9 mouse cellular contexts compared by ENCODE assay signal in the genomic region with DNA sequence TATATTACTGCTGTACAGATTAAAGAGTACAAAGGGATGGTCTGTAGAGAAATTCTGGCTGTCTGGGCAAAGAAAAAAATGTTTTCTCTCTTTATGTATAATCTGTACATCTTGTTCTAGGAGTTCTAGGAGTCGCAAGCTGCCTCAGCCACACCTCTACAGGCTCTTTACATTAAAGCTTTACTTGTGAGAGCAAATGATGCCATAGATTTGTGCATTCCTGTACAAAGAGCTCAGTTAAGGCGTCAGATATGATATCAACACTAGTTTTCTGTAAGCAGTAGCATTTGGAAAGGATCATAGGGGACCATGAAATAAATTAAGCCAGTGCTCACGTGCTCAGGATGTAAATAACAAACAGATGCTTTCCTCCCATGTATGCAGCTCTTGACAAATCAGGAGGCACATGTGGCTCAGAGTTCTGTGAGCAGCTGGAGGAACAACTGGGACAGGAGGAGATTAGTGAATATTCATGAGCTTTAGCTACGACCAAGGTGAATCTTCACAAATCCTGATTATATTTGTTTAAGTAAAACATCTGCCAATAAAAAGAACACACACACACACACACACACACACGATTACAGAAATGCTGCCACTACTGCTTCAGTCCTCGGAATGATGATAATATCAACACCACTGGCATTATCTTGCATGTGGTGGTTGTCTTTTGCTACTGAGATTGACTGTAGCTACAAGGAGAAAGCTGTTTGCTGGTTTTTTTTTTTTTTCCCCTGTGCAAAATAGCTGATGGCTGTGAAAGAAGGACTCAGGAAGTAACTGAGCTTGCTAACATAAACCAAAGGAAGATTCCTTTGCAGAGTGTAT.
DNase-seq lines count a peak whose midpoint lies in the region; ATAC-seq and TF ChIP-seq lines count a peak whose summit lies in the region.
"Had no signal": no experiment of that assay in that cellular context is flagged by ENCODE, and none has a peak within 500 bp of the region (broad histone marks: within the 10 kb centered on the region; RNA-seq: fewer than 3 reads in every experiment).

No protein-coding gene starts in this region.

- no peak overlapping the region for H3K9ac ChIP-seq in heart, embryonic 15.5 days
- H3K9ac ChIP-seq in lung, embryonic 14.5 days, result no peak overlapping the region
- no peak overlapping the region for H3K9ac ChIP-seq in embryonic facial prominence, embryonic 15.5 days
- no peak overlapping the region for H3K9ac ChIP-seq in midbrain, postnatal 0 days (replicated peaks; ENCODE audit: low read length, poor library complexity, severe bottlenecking)

- no peaks in the 10 kb centered on the region for H3K36me3 ChIP-seq in heart, embryonic 15.5 days
- H3K36me3 ChIP-seq in heart, embryonic 10.5 days, result 0 out of 2 replicates have a peak, but pooled peaks cover 2% of the 10 kb centered on the region
- no peaks in the 10 kb centered on the region for H3K36me3 ChIP-seq in lung, embryonic 14.5 days (ENCODE audit: insufficient read depth)
- H3K36me3 ChIP-seq in embryonic facial prominence, embryonic 15.5 days, result no peaks in the 10 kb centered on the region
- no peaks in the 10 kb centered on the region for H3K36me3 ChIP-seq in midbrain, postnatal 0 days (ENCODE audit: insufficient read depth, low read length)

- no peaks in the 10 kb centered on the region for H3K4me1 ChIP-seq in heart, embryonic 15.5 days (replicated peaks)
- H3K4me1 ChIP-seq in heart, embryonic 10.5 days, result no peaks in the 10 kb centered on the region
- no peaks in the 10 kb centered on the region for H3K4me1 ChIP-seq in lung, embryonic 14.5 days (ENCODE audit: insufficient read depth)
- no peaks in the 10 kb centered on the region for H3K4me1 ChIP-seq in lung, adult 2 months (ENCODE audit: control insufficient read depth, insufficient read depth, low read length)
- H3K4me1 ChIP-seq in embryonic facial prominence, embryonic 15.5 days, result peaks cover 7% of the 10 kb centered on the region; the same call in 1 of the 2 replicates
- H3K4me1 ChIP-seq in midbrain, postnatal 0 days (ENCODE audit: insufficient read depth, low read length), result peaks cover 9% of the 10 kb centered on the region; the same call in 1 of the 2 replicates

- no peaks in the 10 kb centered on the region for H3K27me3 ChIP-seq in heart, embryonic 15.5 days
- H3K27me3 ChIP-seq in heart, embryonic 10.5 days (ENCODE audit: insufficient read depth, poor library complexity, severe bottlenecking), result no peaks in the 10 kb centered on the region
- H3K27me3 ChIP-seq in lung, embryonic 14.5 days (ENCODE audit: insufficient read depth, low read length), result no peaks in the 10 kb centered on the region
- H3K27me3 ChIP-seq in embryonic facial prominence, embryonic 15.5 days, result no peaks in the 10 kb centered on the region
- no peaks in the 10 kb centered on the region for H3K27me3 ChIP-seq in midbrain, postnatal 0 days (ENCODE audit: insufficient read depth, low read length)

- TF ChIP-seq POLR2A in lung, adult 2 months (IDR thresholded peaks at IDR 0.05; ENCODE audit: borderline replicate concordance, extremely low read depth, low read depth, low read length), result no peak

- peak overlapping the region; percentile 16 for H3K27ac ChIP-seq in heart, embryonic 15.5 days
- no peak overlapping the region for H3K27ac ChIP-seq in heart, embryonic 10.5 days
- peak overlapping the region; percentile 79 for H3K27ac ChIP-seq in lung, embryonic 14.5 days (ENCODE audit: low read depth)
- peak overlapping the region; percentile 45; the same call in 1 of the 2 replicates for H3K27ac ChIP-seq in embryonic facial prominence, embryonic 15.5 days (replicated peaks)
- peak overlapping the region; percentile 63 for H3K27ac ChIP-seq in midbrain, postnatal 0 days (ENCODE audit: low read depth, low read length)

- TF ChIP-seq CTCF in lung, embryonic 14.5 days (IDR thresholded peaks at IDR 0.05; ENCODE audit: low read depth), result no peak
- no peak for TF ChIP-seq CTCF in lung, adult 2 months (IDR thresholded peaks at IDR 0.05; ENCODE audit: insufficient read depth, low read length)
- TF ChIP-seq CTCF in midbrain, postnatal 0 days (IDR thresholded peaks at IDR 0.05), result no peak

- 43% methylated on average over 6 of the region's 6 CpGs for WGBS in heart, embryonic 15.5 days
- 51% methylated on average over 6 of the region's 6 CpGs for WGBS in heart, embryonic 10.5 days
- WGBS in lung, embryonic 14.5 days, result 29% methylated on average over 6 of the region's 6 CpGs
- WGBS in lung, adult 2 months, result 33% methylated on average over 6 of the region's 6 CpGs
- WGBS in embryonic facial prominence, embryonic 15.5 days, result 17% methylated on average over 6 of the region's 6 CpGs
- WGBS in midbrain, postnatal 0 days, result 32% methylated on average over 6 of the region's 6 CpGs

- no peaks in the 10 kb centered on the region for H3K9me3 ChIP-seq in heart, embryonic 15.5 days (replicated peaks)
- no peaks in the 10 kb centered on the region for H3K9me3 ChIP-seq in heart, embryonic 10.5 days
- no peaks in the 10 kb centered on the region for H3K9me3 ChIP-seq in lung, embryonic 14.5 days (ENCODE audit: low read depth, low read length)
- H3K9me3 ChIP-seq in embryonic facial prominence, embryonic 15.5 days (replicated peaks), result no peaks in the 10 kb centered on the region
- H3K9me3 ChIP-seq in midbrain, postnatal 0 days (ENCODE audit: low read length), result no peaks in the 10 kb centered on the region

- no peak overlapping the region for H3K4me3 ChIP-seq in heart, embryonic 15.5 days
- H3K4me3 ChIP-seq in heart, embryonic 10.5 days, result no peak overlapping the region
- H3K4me3 ChIP-seq in lung, embryonic 14.5 days (ENCODE audit: low read depth, low read length), result no peak overlapping the region
- no peak overlapping the region for H3K4me3 ChIP-seq in lung, adult 2 months (replicated peaks; ENCODE audit: extremely low read depth, low read depth, low read length)
- no peak overlapping the region for H3K4me3 ChIP-seq in embryonic facial prominence, embryonic 15.5 days (replicated peaks)
- no peak overlapping the region for H3K4me3 ChIP-seq in midbrain, postnatal 0 days (ENCODE audit: low read depth, low read length)

- no peak overlapping the region for H3K4me2 ChIP-seq in heart, embryonic 15.5 days
- 0 out of 2 replicates have a peak overlapping the region, but pooled peaks have one; percentile 10 for H3K4me2 ChIP-seq in lung, embryonic 14.5 days
- no peak overlapping the region for H3K4me2 ChIP-seq in embryonic facial prominence, embryonic 15.5 days (replicated peaks)
- 0 out of 2 replicates have a peak overlapping the region, but pooled peaks have one; percentile 9 for H3K4me2 ChIP-seq in midbrain, postnatal 0 days (ENCODE audit: low read depth, low read length, poor library complexity, severe bottlenecking)

- no peak for DNase-seq in heart, embryonic 10.5 days (ENCODE audit: low spot score)
- peak; percentile 37 for DNase-seq in lung, embryonic 14.5 days
- DNase-seq in lung, adult 2 months, result no peak
- peak; percentile 49 for DNase-seq in midbrain, postnatal 0 days (ENCODE audit: low spot score)
- no peak for DNase-seq in cerebellum, postnatal 36 days
- no peak for DNase-seq in left cerebral cortex, adult 11 months (ENCODE audit: low spot score)

- ATAC-seq in heart, embryonic 15.5 days (replicated peaks; ENCODE audit: insufficient number of reproducible peaks, insufficient read depth, low FRiP score, low read depth), result no peak
- peak; percentile 49 for ATAC-seq in lung, embryonic 14.5 days (ENCODE audit: insufficient read depth)
- ATAC-seq in embryonic facial prominence, embryonic 15.5 days (ENCODE audit: insufficient number of reproducible peaks, low FRiP score, low TSS enrichment, low read depth), result no peak
- ATAC-seq in midbrain, postnatal 0 days (ENCODE audit: low FRiP score), result peak; percentile 68
- ATAC-seq: CD4-positive, CD25-positive, alpha-beta regulatory T cell, adult 4 months had no signal

Comparison
In these comparisons a context has a peak if more than half of its experiments do, and no peak if none do; other contexts are left out.
1. DNase-seq: peak in lung, embryonic 14.5 days (single experiment) and midbrain, postnatal 0 days (single experiment); none in heart, embryonic 10.5 days (single experiment), lung, adult 2 months (single experiment), cerebellum, postnatal 36 days (0 of 2) and left cerebral cortex, adult 11 months (single experiment).
2. ATAC-seq: peak in lung, embryonic 14.5 days (single experiment) and midbrain, postnatal 0 days (single experiment); none in heart, embryonic 15.5 days (single experiment) and embryonic facial prominence, embryonic 15.5 days (single experiment).
3. H3K4me2 ChIP-seq: peak in lung, embryonic 14.5 days (single experiment) and midbrain, postnatal 0 days (single experiment); none in heart, embryonic 15.5 days (single experiment) and embryonic facial prominence, embryonic 15.5 days (single experiment).